Mouse (Mus musculus) cerebellum, adult 2 months (tissue): ENCODE data around the gene Cbx8. TPM values are rescaled to one million over a fixed set of nuclear protein-coding genes. Genes with fewer than 3 reads are reported as not detected.

Experiments used
- DNase-seq, 2 experiments: peaks; one replicate each; pipeline ENCODE4 v3.0.0; 2021
- H3K27ac ChIP-seq: fragments of 200-500 bp; 2 replicates; pipeline ENCODE4 v1.5.1; 2012; ENCODE audit warnings: low read length, control low read depth, inconsistent platforms; ENCODE audit not compliant: insufficient read depth
- H3K27me3 ChIP-seq: fragments of 200-500 bp; 2 replicates; pipeline ENCODE4 v1.6.1; 2012; ENCODE audit warnings: inconsistent platforms, mild to moderate bottlenecking, low read length, moderate library complexity; ENCODE audit not compliant: control insufficient read depth, insufficient read depth
- H3K4me1 ChIP-seq: fragments of 200-500 bp; 2 replicates; pipeline ENCODE4 v1.6.1; 2011; ENCODE audit warnings: low read length; ENCODE audit not compliant: control insufficient read depth, insufficient read depth
- H3K4me3 ChIP-seq: fragments of 200-500 bp; replicated peaks from 2 replicates; pipeline ENCODE3; 2011; ENCODE audit warnings: mild to moderate bottlenecking, low read depth, low read length, control low read depth; ENCODE audit not compliant: insufficient read depth
- CTCF ChIP-seq: fragments of 200-500 bp; IDR thresholded peaks from 2 replicates; pipeline ENCODE4 v1.5.1; 2011; ENCODE audit warnings: low read depth, mild to moderate bottlenecking, control low read depth, low read length, moderate library complexity, borderline replicate concordance; ENCODE audit not compliant: insufficient read depth
- POLR2A ChIP-seq: fragments of 200-500 bp; IDR thresholded peaks from 2 replicates; pipeline ENCODE4 v1.6.1; 2011; ENCODE audit warnings: low read length, control low read depth, borderline replicate concordance; ENCODE audit not compliant: insufficient read depth
- WGBS: fragments of 180-500 bp; shearing (Covaris S2); methylation state at CpG from one replicate; pipeline ENCODE4 v1.1.7; 2018; 5-methylcytosine and 5-hydroxymethylcytosine counted together
- polyA plus RNA-seq: library from polyadenylated mRNA; depleted of rRNA; stranded (reverse); fragments of >200 nt; gene quantifications from 2 replicates; pipeline ENCODE4 v1.2.3, GENCODE M21; 2012

The Cbx8 gene
- polyA plus RNA-seq, 1 experiment, result 8.7 TPM

DNA sequence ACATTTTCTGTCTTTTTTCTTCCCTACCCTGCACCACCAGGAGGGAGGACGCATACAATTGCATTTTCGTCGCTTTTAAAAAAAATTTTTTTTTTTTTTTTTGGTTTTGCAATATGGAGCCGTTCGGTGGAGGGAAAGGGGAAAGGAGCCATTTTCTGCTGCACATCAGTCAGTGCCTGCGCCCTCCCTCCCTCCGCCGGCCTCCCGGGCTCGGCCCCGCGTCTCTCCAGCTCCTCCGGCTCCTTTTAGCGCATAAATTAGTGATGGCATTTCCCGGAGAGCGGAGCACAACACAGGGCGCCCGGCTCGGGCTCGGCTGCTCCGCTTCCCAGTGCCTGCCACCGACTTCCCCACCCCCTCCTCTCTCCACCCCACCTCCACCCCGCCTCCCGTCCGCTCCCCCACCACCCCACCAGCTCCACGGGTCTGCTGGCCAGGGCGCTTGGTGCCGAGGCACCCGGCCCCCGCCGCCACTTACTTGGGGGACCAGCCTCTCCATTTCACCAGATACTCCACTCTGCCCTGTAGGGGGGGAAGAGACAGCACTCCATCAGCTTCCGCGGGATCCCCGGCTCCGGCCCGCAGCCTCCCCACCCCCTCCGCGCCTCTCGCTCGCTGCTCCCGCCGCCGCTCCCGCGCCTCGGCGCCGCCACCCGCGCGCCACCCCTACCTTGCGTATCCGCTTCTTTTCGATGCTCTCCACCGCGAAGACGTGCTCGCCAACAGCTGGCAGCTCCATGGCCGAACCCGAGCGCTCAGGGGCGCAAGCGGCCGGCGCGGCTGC lies 44.7 kb upstream of the Cbx8 start:
- WGBS, result 1% methylated on average over 65 of the region's 66 CpGs
- peaks cover 31% of the 10 kb centered on the region for H3K4me1 ChIP-seq
- H3K4me3 ChIP-seq, result peak overlapping the region; percentile 71
- DNase-seq, result peak; percentile 78 to 86
- H3K27ac ChIP-seq, result peak overlapping the region; percentile 91
- H3K27me3 ChIP-seq, result peaks cover 6% of the 10 kb centered on the region; the same call in 1 of the 2 replicates
- TF ChIP-seq CTCF (no peak), POLR2A (no peak)

DNA sequence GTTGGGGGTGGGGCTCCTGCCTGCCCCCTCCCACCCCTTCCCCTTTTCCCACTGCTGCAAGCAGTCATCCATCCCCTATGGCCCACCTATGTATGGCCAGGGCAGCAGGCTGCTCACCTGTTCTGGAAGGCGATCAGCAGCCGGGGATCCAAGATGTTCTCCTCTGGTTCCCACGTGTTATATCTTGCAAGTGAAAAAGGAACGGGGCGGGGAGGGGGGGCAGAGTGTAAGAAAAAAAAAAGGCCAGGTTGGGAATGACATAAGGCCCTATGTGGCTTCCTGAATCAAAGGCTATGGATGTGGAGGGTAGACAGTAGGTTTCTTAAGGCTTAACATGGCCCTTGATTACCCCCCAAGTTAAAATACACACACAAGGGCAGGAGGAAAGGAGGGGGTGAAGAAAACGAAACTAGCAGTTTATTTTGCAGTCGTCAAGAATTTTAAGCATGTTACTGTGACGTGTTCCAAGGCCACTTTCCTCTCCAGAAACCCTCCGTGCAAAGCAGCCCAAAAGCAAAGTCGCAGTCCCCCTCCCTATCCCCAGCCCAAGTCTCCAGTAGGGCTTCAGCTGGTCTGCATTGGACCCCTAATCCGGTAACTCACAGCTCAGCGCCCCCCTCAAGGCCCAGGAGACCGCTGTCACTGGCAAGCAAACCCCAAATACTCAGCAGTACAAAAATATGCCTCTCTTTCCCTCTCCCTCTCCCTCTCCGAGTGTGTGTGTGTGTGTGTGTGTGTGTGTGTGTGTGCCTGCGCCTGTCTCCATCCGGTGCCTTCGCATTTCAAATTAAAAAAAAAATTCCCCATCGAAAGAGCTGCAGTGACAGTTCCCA lies 43.9 kb upstream of the Cbx8 start:
- TF ChIP-seq CTCF (no peak), POLR2A (no peak)
- Histone ChIP-seq H3K4me1 (peaks cover 30% of the 10 kb centered on the region), H3K27me3 (peaks cover 3% of the 10 kb centered on the region; the same call in 1 of the 2 replicates), H3K4me3 (peak overlapping the region; percentile 71), H3K27ac (peak overlapping the region; percentile 86)
- DNase-seq, result peak; percentile 56 to 64
- 1% methylated on average over 18 of the region's 18 CpGs for WGBS

DNA sequence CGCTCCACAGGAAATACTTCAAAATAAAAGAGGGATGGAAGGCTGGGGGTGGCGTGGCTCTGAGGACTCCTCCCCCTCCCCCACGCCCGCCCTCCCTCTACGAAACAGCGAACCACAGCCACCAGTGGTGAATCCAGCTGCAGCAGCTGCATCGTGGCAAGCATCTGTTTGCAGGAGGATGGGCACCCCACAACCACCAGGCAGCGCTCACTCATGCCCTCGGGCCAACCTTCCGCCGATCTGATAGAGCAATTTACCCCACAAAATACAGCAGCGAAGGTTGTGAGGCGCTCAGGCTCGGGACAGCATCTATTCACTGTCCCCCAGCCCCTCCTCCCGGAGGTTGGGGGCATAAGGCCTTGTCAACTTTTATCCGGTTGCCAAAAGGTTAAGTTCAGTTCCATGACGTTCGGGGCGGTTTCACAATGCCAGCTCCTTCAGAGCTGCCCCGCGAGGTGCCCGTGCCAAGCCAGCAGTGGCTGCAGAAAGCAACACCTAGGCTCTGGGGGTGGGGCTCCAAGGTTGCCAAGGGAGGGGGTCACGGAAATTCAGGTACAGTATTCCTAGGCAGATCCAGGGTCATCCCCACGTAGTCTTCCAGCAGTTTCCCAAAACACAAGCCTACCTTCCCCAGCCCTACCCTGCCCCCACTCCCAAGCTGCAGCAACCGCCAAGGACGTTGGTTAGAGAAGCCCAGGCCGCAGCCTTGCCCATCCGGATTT lies 43.1 kb upstream of the Cbx8 start:
- 10% methylated on average over 28 of the region's 28 CpGs for WGBS
- H3K4me1 ChIP-seq, result peaks cover 38% of the 10 kb centered on the region

DNA sequence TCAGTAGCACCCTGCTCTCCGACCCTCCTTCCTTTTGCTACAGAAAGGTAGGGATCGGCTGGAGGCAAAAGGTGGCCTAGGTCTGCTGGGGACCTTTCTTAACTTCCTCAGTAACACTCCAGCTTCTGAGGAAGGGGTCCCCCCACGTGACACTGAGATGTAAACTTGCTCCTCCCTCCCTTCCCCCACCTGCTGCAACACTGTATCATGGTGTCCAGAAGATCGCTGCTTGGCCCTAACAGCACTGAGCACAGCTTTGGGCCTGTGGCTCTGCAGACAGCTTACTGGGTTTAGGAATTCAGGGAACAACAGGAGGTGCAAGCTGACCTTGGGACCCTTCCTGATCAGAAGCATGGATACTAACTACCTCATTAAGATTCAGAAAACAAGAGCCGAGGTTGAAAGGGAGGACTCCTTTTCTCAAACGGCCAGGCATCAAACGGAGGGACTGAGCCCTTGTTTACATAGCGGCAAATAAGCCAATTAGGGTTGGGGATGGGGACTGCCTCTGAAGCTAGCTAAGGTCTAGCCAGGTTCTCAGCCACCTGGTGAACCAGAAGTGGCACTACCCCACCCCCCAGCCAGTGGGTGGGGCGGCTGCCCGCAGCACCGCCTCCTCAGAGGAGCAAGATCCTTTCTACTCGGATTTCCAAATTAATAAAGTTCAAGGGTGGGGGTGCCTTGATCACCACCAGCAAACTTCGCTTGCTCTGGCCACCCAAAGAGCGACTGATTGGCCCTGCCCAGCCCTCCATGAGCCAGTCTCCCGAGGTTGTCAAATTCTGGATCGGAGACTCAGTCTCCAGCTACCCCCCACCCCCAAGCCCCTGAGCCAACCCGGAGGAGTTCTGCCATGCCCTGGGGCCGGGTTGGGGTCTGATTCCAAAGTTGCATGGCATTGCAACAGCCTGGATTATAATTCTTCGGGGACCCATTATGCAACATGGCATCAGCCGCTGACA lies 42.1 kb upstream of the Cbx8 start:
- DNase-seq, result peak; percentile 29 to 32
- Histone ChIP-seq H3K27me3 (no peaks in the 10 kb centered on the region), H3K4me3 (peak overlapping the region; percentile 71), H3K4me1 (peaks cover 45% of the 10 kb centered on the region), H3K27ac (no peak overlapping the region)
- 37% methylated on average over 20 of the region's 20 CpGs for WGBS
- no peak for TF ChIP-seq POLR2A
- no peak for TF ChIP-seq CTCF

More for the DNA sequence above, 43.1 kb upstream of the Cbx8 start:
- peak overlapping the region; percentile 37; the same call in 1 of the 2 replicates for H3K27ac ChIP-seq
- peak; percentile 70 for DNase-seq
- TF ChIP-seq CTCF, result no peak
- TF ChIP-seq POLR2A, result no peak
- H3K4me3 ChIP-seq, result peak overlapping the region; percentile 71
- H3K27me3 ChIP-seq, result no peaks in the 10 kb centered on the region; the same call in 1 of the 2 replicates

DNA sequence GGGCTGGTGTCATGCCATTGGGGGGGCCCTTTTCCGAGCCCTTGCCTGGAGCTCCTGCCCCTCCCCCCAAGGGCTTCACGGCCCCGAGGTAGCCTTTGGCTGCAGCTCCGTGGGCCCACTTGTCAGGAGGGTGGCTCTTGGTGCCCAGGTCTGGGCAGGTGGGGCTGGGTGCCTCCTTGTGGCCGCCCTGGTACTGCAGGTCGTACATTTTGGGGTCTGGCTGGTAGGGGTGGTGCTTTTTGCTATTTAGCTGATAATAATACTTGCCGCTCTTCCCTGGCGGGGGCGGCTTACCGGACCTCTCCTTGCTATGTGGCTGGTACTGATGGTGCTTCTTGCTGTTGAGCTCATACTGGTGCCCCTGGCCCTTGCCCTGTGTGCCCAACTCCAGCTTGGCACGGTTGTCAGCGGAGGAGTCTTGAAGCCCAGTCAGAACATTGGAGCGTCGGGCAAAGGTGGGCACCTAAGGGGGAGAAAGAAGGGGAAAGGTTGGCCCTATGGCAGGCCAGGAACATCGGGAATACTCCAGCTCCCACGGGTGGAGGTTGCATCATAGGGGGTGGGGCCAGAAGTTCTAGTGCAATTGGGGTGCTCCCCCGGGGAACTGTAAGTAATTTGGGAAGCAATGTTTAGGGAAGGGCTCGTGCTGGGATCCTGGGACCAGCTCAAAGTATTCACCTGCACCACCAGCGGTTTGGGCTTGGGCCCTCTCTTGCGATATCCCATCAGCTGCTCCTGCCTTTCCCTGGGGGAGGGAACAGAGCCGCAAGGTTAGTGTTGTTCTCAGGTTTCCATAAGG lies 41.3 kb upstream of the Cbx8 start:
- DNase-seq, result peak; percentile 50 to 67
- Histone ChIP-seq H3K4me3 (no peak overlapping the region), H3K27me3 (no peaks in the 10 kb centered on the region), H3K4me1 (peaks cover 45% of the 10 kb centered on the region), H3K27ac (no peak overlapping the region)
- 45% methylated on average over 21 of the region's 21 CpGs for WGBS
- TF ChIP-seq POLR2A (no peak), CTCF (peak; percentile 75)

DNA sequence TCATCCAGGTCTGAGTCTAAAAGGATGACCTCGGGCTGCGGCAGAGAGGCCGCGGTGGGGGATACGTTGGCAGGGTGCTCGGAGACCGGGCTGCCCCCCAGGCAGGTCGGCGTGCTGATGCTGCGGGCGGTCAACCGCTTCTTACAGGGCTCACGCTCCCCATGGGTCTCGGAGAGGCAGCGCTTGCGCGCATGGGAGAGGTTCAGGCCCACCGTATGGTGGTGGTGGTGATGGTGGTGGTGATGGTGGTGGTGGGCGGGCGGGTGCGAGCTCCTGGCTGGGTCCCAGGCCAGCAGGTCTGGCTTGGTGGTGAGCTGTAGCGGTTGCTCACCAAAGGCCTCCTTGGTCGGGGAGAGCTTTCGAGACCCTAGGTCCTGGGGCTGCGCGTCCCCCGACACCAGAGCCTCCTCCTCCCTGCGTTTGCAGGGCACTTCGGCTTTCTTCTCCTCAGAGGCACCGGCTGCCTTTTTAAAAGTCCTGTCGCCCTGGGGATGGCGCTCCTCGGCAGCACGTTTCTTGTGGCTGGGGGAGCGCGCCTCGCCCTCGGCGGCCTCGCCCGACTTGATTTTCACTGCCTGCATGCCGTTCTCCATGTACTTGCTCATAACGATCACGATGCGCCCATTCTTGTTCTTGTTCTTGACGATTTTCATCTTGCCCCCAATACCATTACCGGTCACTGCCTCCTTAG lies 40.5 kb upstream of the Cbx8 start:
- Histone ChIP-seq H3K27ac (no peak overlapping the region), H3K4me1 (peaks cover 45% of the 10 kb centered on the region), H3K4me3 (no peak overlapping the region), H3K27me3 (no peaks in the 10 kb centered on the region)
- 67% methylated on average over 47 of the region's 47 CpGs for WGBS
- DNase-seq, result peak in 1 of 2 experiments; percentile 42
- TF ChIP-seq CTCF, result no peak
- TF ChIP-seq POLR2A, result no peak
